Mouse (Mus musculus) right cerebral cortex, postnatal 36 days (tissue): ENCODE results near the gene Dus1l.
A peak's percentile ranks its signal among the peaks of the same experiment; 100 is the strongest.
"Not testable (repeated sequence)": the region's sequence is repeated elsewhere in the genome, so short reads cannot be mapped to it uniquely, and the experiment has no call there.

Source experiments
- DNase-seq, 2 experiments: peaks; one replicate each; pipeline ENCODE4 v3.0.0; 2022; ENCODE audit warnings: low spot score in 2 of 2, mixed read lengths in 1 of 2

Gene Dus1l

GRCm38 (mm10) chr11:120795756-120796613, at the start of gene Dus1l:
Dus1l (minus strand) TSS chr11:120796403.
- peak; percentile 91 to 92 for DNase-seq

DNA sequence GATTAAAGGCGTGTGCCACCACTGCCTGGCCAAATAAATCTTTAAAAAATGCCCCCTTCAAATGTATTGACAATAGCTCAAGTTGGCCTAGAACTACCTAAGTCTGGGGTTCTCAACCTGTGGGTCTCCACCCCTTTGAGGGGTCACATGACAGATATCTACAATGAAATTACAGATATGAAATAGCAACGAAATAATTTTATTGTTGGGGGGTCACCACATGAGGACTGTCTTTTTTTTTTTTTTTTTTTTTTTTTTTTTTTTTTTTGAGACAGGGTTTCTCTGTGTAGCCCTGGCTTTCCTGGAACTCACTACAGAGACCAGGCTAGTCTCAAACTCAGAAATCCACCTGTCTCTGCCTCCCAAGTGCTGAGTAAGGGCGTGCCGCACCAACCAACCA, 48.1 kb upstream of the Dus1l start:
- DNase-seq: no peak

- no peak for DNase-seq
These were observed 37.5 kb upstream of the Dus1l start for GRCm38 (mm10) chr11:120833555-120834280.

DNA sequence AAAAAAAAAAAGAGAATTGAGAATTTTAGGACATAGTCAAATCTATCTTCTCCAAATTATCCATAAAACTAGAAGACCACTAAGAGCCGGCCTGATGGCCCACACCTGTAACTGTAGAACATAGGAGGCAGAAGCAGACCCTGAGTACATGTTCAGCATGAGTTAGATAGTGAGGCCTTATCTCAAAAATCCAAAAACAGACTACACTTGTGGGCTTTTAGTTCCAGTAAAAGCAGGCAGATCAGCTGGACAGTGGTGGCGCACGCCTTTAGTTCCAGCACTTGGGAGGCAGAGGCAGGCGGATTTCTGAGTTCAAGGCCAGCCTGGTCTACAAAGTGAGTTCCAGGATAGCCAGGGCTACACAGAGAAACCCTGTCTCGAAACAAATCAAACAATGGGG, 36.8 kb upstream of the Dus1l start:
- not testable (repeated sequence) for DNase-seq

GRCm38 (mm10) chr11:120831659-120832440, 35.6 kb upstream of the Dus1l start:
- DNase-seq: no peak

DNA sequence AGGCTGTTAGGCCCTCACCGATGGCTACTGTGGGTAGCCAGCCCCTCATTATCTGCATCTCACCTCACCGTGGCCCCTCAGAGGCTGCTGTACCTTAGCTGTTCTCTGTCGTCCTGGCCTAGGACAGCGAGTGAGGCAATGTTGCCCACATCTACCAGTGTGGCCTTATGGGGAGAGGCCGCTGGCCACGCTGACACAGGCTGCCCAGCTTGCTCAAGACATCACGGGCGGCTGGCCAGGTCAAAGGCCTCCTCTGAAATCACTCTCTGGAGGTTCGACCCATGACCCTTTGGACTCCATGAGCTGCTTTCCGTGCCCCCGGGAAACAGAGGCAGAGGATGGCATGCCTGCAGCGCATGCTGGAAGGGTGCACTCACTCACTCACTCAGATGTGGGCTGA, 34.5 kb upstream of the Dus1l start:
- no peak for DNase-seq

DNA sequence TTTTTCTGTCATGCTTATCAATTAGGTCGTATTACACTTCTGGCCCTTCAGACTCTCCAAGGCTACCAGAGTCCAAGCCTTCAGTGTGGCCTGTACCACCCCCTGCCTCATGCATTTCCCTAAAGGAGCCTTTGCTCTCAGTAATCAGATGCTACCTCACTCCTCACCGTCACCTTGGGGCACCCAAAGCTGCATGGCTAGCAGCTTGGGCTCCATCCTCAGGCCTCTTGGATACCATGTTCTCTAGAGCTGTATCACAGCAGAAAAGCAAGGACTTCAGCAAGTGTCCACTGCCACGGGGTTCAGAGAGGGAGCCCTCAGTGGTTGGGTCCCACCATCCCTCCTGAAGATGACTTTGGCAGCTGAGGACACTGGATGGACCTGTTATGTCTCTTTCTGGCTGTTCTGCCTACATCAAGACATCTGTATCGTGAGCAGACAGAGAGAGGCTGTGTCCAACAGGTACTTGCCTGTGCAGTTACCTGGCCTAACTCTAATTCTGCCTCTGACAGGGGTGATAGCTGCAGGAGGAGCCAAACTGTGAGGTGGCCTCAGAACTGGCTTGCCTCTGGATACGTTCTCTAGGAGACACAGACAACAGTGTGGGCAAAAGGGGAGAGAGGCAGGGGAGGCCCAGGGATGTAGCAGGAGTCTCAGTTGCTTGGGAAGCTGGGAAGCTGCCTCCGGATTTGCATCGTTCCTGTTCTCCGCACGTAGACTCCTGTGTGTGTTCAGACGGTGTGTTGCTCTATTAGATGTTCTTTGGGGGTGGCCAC, 33.7 kb upstream of the Dus1l start:
- DNase-seq: no peak

DNA sequence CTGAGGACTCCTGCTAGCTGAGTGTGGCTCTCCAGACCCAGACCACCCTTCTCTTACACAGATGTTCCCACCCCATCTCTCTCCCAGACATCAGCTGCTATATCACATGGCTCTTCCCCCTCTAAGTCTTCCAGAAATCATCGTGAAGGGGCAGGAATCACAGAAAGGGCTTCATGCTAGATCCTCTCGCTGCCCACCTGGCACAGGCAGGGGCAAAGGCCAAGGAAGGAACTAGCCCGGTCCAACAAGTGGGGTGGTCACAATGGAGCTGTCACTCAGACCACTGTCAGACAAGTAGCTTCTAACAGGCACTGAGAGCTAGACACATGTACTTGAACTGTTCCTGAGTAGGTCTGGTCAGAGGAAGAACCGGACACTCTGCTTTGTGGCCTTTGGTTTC, 32.2 kb upstream of the Dus1l start:
- no peak for DNase-seq

GRCm38 (mm10) chr11:120826016-120826953, 30.1 kb upstream of the Dus1l start:
- DNase-seq: no peak

DNA sequence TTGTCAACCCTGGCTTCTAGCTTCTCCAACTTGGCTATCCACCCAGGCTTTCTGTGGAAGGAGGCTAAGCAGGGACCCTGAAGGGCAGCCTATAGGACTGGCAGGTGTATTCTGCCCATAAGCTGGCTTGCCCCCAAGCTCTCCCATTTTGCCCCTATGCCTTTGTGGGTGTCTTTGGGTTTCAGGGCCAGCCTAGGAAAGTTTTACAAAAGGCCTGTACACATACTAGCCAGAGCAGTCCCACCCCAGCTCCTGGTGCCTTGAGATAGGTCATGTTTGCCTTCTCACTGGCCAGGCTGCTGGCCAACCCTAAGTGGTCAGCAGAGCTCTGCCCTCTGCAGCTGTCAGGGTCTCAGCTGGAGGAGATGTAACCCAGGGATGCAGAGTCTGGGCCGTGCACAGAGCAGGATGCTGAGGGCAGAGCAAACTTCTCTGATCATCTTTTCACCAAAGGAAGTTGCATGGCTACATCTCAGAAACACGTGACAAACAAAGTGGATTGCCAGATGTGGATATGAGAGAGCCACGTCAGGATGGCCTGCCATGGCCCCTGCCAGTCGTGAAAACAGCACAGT, 29.2 kb upstream of the Dus1l start:
- DNase-seq: no peak

GRCm38 (mm10) chr11:120824787-120825288, 28.6 kb upstream of the Dus1l start:
- DNase-seq: no peak

- DNase-seq: peak; percentile 97
These were observed 28.0 kb upstream of the Dus1l start, which contains the start of gene Fasn for GRCm38 (mm10) chr11:120823956-120824786. Fasn (minus strand) TSS chr11:120824547.

GRCm38 (mm10) chr11:120823551-120823947, 27.3 kb upstream of the Dus1l start:
- no peak for DNase-seq

DNA sequence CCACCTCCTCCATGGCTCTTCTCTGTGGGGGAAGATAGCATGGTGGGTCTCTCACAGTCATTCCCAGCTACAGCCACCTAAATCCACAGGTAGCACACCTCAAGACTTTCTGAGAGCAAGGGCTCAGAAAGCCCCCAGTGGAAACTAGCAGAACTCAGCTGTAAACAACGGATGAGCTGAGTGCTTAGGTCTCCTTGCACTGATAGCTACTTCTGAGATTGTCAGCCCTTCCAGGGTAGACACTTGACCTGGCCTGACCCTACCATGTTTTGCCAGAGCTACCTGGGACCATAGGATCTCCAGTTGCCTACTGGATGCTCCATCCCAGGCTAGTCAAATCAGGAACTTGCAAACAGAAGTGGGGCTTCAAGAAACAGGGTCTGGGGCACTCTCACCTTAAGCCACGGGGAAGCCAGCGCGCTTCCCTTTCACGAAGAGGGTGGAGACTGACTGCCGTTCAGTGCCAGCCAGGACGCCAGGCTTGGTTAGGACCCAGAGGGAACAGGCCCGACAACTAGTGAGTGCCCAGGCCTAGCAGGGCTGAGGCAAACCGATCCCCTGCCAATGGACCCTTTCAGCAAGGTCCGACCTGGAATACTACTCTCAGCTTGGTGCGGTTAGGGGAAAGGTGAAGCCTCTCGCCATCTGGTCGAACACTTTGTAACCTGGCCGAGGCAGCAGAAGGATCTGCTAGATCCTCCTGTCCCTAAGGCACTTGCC, 26.8 kb upstream of the Dus1l start:
- DNase-seq: no peak

DNA sequence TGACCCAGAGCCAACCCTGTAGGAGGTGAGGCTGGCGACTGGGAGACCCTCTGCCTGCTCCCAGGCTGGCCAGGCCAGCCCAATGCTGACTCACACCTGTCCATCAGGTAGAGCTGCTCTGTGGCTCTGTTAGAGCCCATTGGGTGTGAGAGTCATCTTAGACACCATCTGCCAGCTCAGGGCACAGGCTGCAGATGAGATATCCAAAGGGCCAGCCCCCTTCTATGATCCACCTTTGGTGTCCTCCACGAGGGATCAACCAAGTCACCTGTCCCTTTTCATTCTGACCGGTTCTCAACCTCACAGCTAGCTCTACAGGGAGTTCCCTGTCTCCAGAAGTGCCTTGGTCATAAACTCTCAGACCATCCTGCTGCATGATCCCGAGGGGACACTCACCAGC, 26.1 kb upstream of the Dus1l start:
- no peak for DNase-seq

- no peak for DNase-seq
These were observed 25.1 kb upstream of the Dus1l start for GRCm38 (mm10) chr11:120821076-120821922.

DNA sequence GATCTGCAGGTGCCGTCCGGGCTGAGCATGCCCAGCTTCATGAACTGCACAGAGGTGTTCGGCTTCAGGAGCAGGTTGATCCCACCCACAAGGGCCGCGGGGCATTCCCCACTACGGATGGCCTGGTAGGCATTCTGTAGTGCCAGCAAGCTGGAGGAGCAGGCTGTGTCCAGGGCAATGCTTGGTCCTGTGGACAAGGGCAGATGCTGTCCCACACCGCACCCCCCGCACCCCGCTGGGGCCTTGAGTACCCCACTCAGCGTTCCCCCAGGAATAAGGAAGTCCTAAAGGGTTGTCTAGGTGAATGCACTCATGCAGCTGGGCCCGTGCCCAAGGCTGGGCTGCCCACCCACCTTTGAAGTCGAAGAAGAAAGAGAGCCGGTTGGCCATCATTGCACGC, 24.3 kb upstream of the Dus1l start:
- no peak for DNase-seq
